Mouse (Mus musculus): Measurements from ENCODE around the gene Gm3435. TPM values are rescaled to one million over a fixed set of nuclear protein-coding genes. Genes with fewer than 3 reads are reported as not detected.
"Not testable (repeated sequence)": the region's sequence is repeated elsewhere in the genome, so short reads cannot be mapped to it uniquely, and the experiment has no call there.

Gene Gm3435
- polyA plus RNA-seq (2015; fragmentation: Nextera tagmentation; extraction: Ambion mirVana), result 4.5 and 5.6 TPM in 2 replicates

GRCm38 (mm10) chr17:15009706-15010413 is at the start of gene Gm3435:
TSS of gene Gm3435 (plus strand) at chr17:15010176.
- H3K27me3 ChIP-seq (replicated peaks; ENCODE audit: insufficient read depth, low read length); H3K9ac ChIP-seq (replicated peaks; ENCODE audit: low read depth); H3K9me3 ChIP-seq (ENCODE audit: low read length); H3K4me1 ChIP-seq (ENCODE audit: insufficient read depth, low read depth, low read length); H3K36me3 ChIP-seq (ENCODE audit: insufficient read depth, low read length); H3K4me2 ChIP-seq (replicated peaks; ENCODE audit: low read depth, low read length); H3K27ac ChIP-seq (ENCODE audit: low read length); H3K4me3 ChIP-seq (ENCODE audit: low read depth, low read length); DNase-seq (ENCODE audit: low spot score): not testable (repeated sequence)
- ATAC-seq, result peak; percentile 99
- WGBS, result no CpG with 5 or more reads among the region's 60 CpGs

GRCm38 (mm10) chr17:14960520-14960919 is 49.5 kb upstream of the Gm3435 start:
- TF ChIP-seq CTCF (IDR thresholded peaks at IDR 0.05) (no peak), EP300 (IDR thresholded peaks at IDR 0.05) (no peak)
- peak overlapping the region; percentile 57 for H3K9ac ChIP-seq (replicated peaks; ENCODE audit: low read depth)
- no peak for DNase-seq (ENCODE audit: low spot score)
- peak; percentile 11 for ATAC-seq
- no peaks in the 10 kb centered on the region for H3K9me3 ChIP-seq (ENCODE audit: low read length)
- peaks cover 2% of the 10 kb centered on the region; the same call in 1 of the 2 replicates for H3K4me1 ChIP-seq (ENCODE audit: insufficient read depth, low read depth, low read length)
- no peaks in the 10 kb centered on the region for H3K27me3 ChIP-seq (replicated peaks; ENCODE audit: insufficient read depth, low read length)
- H3K4me2 ChIP-seq (replicated peaks; ENCODE audit: low read depth, low read length), result peak overlapping the region; percentile 80
- H3K27ac ChIP-seq (ENCODE audit: low read length), result peak overlapping the region; percentile 77; the same call in 1 of the 2 replicates
- H3K36me3 ChIP-seq (ENCODE audit: insufficient read depth, low read length), result no peaks in the 10 kb centered on the region
- peak overlapping the region; percentile 63 for H3K4me3 ChIP-seq (ENCODE audit: low read depth, low read length)
- WGBS, result 0% methylated on average over 15 of the region's 23 CpGs

DNA sequence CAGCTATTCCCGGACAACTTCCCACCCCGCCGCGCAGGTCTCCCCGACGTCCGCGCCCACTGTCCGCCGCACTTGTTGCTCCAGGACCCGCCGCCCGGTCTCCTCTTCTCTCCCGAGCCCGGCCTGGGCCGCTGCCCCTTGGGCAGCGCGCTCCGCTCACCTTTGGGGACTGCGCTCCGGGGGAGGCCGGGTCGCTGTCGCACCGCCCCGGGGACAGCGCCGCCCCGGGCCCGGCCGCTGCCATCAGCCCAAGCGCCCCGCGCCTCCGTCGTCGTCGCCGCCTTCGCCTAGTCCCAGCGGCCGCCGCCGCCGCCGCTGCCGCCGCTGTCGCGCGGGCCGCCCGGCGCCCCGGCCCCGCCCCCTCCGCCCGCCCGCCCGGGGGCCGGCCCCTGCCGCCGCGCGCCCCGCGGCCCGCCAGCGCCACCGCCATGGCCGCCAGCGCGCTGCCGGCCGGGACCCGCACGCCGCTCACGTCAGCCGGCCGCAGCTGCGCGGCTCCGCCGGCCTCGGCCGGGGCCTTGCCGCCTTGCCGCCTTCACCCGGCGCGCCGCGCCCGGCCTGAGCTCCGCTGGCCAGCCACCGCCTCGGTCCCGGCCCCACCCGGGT is 48.9 kb upstream of the Gm3435 start, which contains the start of gene Phf10:
Gene Phf10 (minus strand): TSS at position 323 of the 606 bp plus-strand sequence.
- WGBS, result under 1% methylated on average over 31 of the region's 100 CpGs
- not testable (repeated sequence) for H3K36me3 ChIP-seq (ENCODE audit: insufficient read depth, low read length); H3K9me3 ChIP-seq (ENCODE audit: low read length); H3K27me3 ChIP-seq (replicated peaks; ENCODE audit: insufficient read depth, low read length); H3K4me1 ChIP-seq (ENCODE audit: insufficient read depth, low read depth, low read length)
- peak; percentile 88 for ATAC-seq
- Histone ChIP-seq H3K9ac (replicated peaks; ENCODE audit: low read depth) (peak within 1 kb of the TSS; percentile 57), H3K27ac (ENCODE audit: low read length) (peak within 1 kb of the TSS; percentile 77), H3K4me2 (replicated peaks; ENCODE audit: low read depth, low read length) (peak within 1 kb of the TSS; percentile 80), H3K4me3 (ENCODE audit: low read depth, low read length) (peak within 1 kb of the TSS; percentile 63)
- DNase-seq (ENCODE audit: low spot score), result peak; percentile 36

DNA sequence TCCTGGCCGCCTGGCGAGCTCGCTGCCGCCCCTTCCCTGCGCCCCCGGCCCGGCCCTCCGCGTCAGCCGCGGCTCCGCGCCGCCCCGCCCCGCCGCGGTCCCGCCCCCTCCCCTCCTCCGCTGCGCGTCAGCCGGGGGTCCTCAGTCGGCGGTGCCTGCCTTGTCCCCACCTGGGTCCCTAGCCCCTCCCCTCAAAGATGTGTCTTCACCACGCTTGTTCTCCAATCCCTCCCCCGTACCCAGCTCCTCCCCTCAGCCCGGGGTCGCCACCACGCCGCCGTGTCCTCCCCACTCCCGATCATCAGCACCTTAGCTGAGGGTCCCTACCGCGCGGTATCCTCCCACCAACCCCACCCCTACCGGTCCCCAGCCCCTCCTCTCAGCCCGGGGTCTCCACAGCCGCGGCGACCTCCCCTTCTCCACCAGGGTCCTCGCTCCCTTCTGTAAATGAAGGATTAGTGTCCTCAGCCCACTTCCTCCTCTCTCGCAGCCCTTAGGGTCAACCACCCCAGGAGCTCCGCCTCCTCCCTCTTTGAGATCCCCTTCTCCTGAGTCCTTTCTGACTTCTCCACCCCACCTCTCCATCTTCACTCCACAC is 48.3 kb upstream of the Gm3435 start:
- H3K36me3 ChIP-seq (ENCODE audit: insufficient read depth, low read length); H3K4me3 ChIP-seq (ENCODE audit: low read depth, low read length); H3K4me1 ChIP-seq (ENCODE audit: insufficient read depth, low read depth, low read length); H3K9me3 ChIP-seq (ENCODE audit: low read length); DNase-seq (ENCODE audit: low spot score); H3K4me2 ChIP-seq (replicated peaks; ENCODE audit: low read depth, low read length); H3K27ac ChIP-seq (ENCODE audit: low read length); H3K27me3 ChIP-seq (replicated peaks; ENCODE audit: insufficient read depth, low read length); H3K9ac ChIP-seq (replicated peaks; ENCODE audit: low read depth): not testable (repeated sequence)
- ATAC-seq, result peak; percentile 77
- WGBS, result no CpG with 5 or more reads among the region's 44 CpGs

- DNase-seq (ENCODE audit: low spot score); H3K4me1 ChIP-seq (ENCODE audit: insufficient read depth, low read depth, low read length); H3K36me3 ChIP-seq (ENCODE audit: insufficient read depth, low read length); H3K9ac ChIP-seq (replicated peaks; ENCODE audit: low read depth); H3K4me3 ChIP-seq (ENCODE audit: low read depth, low read length); ATAC-seq; H3K27me3 ChIP-seq (replicated peaks; ENCODE audit: insufficient read depth, low read length); H3K27ac ChIP-seq (ENCODE audit: low read length); H3K4me2 ChIP-seq (replicated peaks; ENCODE audit: low read depth, low read length); H3K9me3 ChIP-seq (ENCODE audit: low read length): not testable (repeated sequence)
- WGBS, result no CpG with 5 or more reads among the region's 6 CpGs
These were observed 41.5 kb upstream of the Gm3435 start for GRCm38 (mm10) chr17:14968373-14968913.

GRCm38 (mm10) chr17:14977718-14978361 is 32.1 kb upstream of the Gm3435 start:
- WGBS, result under 1% methylated on average over 4 of the region's 7 CpGs
- not testable (repeated sequence) for H3K4me2 ChIP-seq (replicated peaks; ENCODE audit: low read depth, low read length); ATAC-seq

DNA sequence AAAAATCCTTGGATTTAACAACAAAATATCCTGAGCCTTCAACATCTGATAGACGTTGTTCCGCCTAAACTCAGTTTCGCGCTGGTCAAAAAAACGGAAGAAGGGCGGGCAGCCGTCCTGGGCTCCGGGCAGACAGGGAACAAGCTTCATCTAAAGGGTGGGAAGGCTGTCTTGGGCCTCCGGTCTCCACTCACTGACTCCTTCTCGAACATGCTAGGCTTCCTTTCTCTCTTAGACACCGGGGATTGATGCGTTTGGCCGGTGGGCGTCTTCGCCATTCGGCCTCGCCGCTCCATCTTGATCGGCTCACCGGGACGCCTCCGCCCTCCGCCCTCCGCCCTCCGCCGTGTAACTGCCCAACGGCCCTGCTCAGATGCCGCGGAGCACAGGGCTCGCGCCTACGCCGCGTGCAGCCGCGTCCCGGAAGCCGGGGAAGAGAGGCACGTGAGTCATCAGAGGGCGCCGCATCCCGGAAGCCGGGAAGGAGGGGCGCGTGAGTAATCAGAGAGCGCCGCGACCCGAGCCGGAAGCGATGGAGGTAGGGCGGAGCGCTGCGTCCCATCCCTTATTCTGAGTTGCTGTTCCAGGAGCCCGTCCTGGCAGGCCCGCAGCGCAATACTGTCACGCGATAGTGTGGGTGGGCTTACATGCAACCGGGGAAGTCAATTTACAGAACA is 31.5 kb upstream of the Gm3435 start, which contains the start of the genes 9030025P20Rik and Gm3417:
Gene 9030025P20Rik (plus strand): TSS at position 107 of the 677 bp plus-strand sequence.
Gene Gm3417 (minus strand): TSS at position 429 of the 677 bp plus-strand sequence.
- not testable (repeated sequence) for H3K27ac ChIP-seq (ENCODE audit: low read length); H3K9me3 ChIP-seq (ENCODE audit: low read length); H3K9ac ChIP-seq (replicated peaks; ENCODE audit: low read depth); H3K4me2 ChIP-seq (replicated peaks; ENCODE audit: low read depth, low read length); DNase-seq (ENCODE audit: low spot score); H3K36me3 ChIP-seq (ENCODE audit: insufficient read depth, low read length); H3K4me1 ChIP-seq (ENCODE audit: insufficient read depth, low read depth, low read length); H3K27me3 ChIP-seq (replicated peaks; ENCODE audit: insufficient read depth, low read length); H3K4me3 ChIP-seq (ENCODE audit: low read depth, low read length)
- no CpG with 5 or more reads among the region's 60 CpGs for WGBS
- ATAC-seq, result peak; percentile 99

More at GRCm38 (mm10) chr17:14977718-14978361, 32.1 kb upstream of the Gm3435 start:
- H3K9me3 ChIP-seq (ENCODE audit: low read length); H3K4me3 ChIP-seq (ENCODE audit: low read depth, low read length); DNase-seq (ENCODE audit: low spot score); H3K4me1 ChIP-seq (ENCODE audit: insufficient read depth, low read depth, low read length); H3K36me3 ChIP-seq (ENCODE audit: insufficient read depth, low read length); H3K27ac ChIP-seq (ENCODE audit: low read length); H3K27me3 ChIP-seq (replicated peaks; ENCODE audit: insufficient read depth, low read length); H3K9ac ChIP-seq (replicated peaks; ENCODE audit: low read depth): not testable (repeated sequence)

DNA sequence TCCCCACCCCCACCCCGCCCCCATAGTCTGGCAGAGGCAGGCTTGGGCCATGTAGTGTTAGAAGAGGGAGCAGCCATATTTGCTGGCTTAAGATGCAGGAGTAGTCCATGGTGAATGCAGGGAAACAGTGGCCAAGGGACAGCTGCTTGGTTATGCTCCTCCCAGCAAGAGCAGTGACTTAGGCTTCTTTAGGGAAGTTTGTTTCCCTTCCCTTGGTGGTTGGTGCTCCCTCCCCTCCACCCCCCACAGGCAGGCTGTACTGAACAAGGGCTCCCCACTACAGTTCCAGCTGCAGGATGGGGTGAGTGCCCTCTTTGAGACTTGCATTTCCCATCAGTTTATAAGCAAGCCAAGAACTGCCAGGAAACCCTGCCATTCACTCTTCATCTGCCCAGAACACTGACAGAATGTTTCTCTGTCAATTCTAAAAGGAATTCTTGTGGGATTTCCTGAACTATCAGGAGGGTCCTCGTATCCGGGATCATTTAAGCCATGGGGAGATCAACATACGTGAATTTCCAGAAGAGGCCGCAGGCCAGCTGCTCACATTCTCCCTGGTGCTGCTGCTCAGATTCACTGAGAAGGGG is 19.8 kb upstream of the Gm3435 start:
- not testable (repeated sequence) for H3K9ac ChIP-seq (replicated peaks; ENCODE audit: low read depth); H3K4me3 ChIP-seq (ENCODE audit: low read depth, low read length); H3K27ac ChIP-seq (ENCODE audit: low read length); ATAC-seq; H3K27me3 ChIP-seq (replicated peaks; ENCODE audit: insufficient read depth, low read length); DNase-seq (ENCODE audit: low spot score); H3K36me3 ChIP-seq (ENCODE audit: insufficient read depth, low read length); H3K9me3 ChIP-seq (ENCODE audit: low read length); H3K4me2 ChIP-seq (replicated peaks; ENCODE audit: low read depth, low read length); H3K4me1 ChIP-seq (ENCODE audit: insufficient read depth, low read depth, low read length)
- WGBS, result 73% methylated on average over 4 of the region's 5 CpGs
